Mouse (Mus musculus): Measurements from ENCODE around the gene Mroh7.

DNA sequence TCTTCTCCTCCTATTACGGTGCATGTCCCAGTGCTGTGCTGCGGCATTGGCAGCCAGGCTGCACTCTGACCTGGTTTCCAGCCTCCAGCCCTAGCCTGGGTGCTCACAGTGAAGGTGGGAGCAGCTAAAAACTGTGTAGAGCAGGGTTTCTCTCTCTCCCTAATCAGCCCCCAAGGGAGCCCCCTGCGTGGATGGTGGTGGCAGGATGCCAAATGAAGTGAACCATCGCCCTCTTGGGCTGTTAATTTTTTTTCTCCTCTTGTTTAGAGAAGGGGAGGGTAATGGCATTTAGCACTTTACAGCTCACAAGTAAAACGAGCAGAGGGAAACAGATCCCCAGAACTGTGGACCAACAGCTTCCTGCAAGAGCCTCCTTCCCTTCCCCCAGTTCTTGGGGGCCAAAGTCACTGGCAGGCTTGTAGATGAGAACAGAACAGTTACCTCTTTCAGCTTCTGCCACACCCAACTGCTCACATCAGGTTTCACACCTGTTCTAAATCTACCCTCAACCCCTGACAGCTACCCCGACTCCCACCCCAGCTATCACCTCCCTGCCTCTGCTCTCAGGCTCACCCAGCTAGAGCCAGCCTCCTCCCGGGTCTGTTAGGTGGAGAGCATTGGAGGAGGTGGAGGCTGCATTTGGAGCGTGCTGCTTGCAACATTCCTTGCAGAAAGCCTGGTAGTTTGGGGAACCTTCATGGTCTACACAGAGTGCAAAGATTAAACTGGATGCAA lies 87.1 kb downstream of the Mroh7 start:
- TF ChIP-seq POLR2A (IDR thresholded peaks at IDR 0.05; ENCODE audit: low read depth, low read length) (no peak), CTCF (IDR thresholded peaks at IDR 0.05; ENCODE audit: borderline replicate concordance, insufficient read depth, low read length) (no peak)

Measured in embryonic fibroblast, embryonic 13.5 days (primary cell).